Comparison of ENCODE assay signal across 31 mouse cellular contexts in genomic region chr16:74530531-74530930, GRCm38 (mm10).
DNase-seq lines count a peak whose midpoint lies in the region; ATAC-seq and TF ChIP-seq lines count a peak whose summit lies in the region.
"Had no signal": no experiment of that assay in that cellular context is flagged by ENCODE, and none has a peak within 500 bp of the region (broad histone marks: within the 10 kb centered on the region; RNA-seq: fewer than 3 reads in every experiment).

No protein-coding gene starts in this region.

- H3K9ac ChIP-seq in MEL (ENCODE audit: control insufficient read depth, low read depth, low read length, poor library complexity, severe bottlenecking): no peak overlapping the region
- no peak overlapping the region for H3K9ac ChIP-seq in intestine, embryonic 15.5 days
- H3K9ac ChIP-seq in kidney, embryonic 16.5 days (replicated peaks; ENCODE audit: low read length): no peak overlapping the region
- H3K9ac ChIP-seq: embryonic facial prominence, embryonic 13.5 days; forebrain, embryonic 12.5 days; heart, embryonic 15.5 days; limb, embryonic 15.5 days; liver, embryonic 13.5 days; neural tube, embryonic 12.5 days had no signal

- no peaks in the 10 kb centered on the region for H3K79me2 ChIP-seq in MEL (ENCODE audit: control insufficient read depth, insufficient read depth, low read length, poor library complexity)

- no peaks in the 10 kb centered on the region for H3K9me3 ChIP-seq in MEL (replicated peaks; ENCODE audit: insufficient read depth, low read length)
- H3K9me3 ChIP-seq in intestine, embryonic 15.5 days: no peaks in the 10 kb centered on the region
- no peaks in the 10 kb centered on the region for H3K9me3 ChIP-seq in kidney, embryonic 16.5 days (ENCODE audit: low read length)
- H3K9me3 ChIP-seq: embryonic facial prominence, embryonic 13.5 days; forebrain, embryonic 12.5 days; G1E; heart, embryonic 10.5 days; heart, embryonic 15.5 days; limb, embryonic 10.5 days; limb, embryonic 15.5 days; liver, embryonic 13.5 days; midbrain, embryonic 10.5 days; neural tube, embryonic 12.5 days had no signal

- H3K4me2 ChIP-seq in intestine, embryonic 15.5 days (replicated peaks): no peak overlapping the region
- H3K4me2 ChIP-seq in kidney, embryonic 16.5 days (replicated peaks; ENCODE audit: low read depth, low read length): no peak overlapping the region
- H3K4me2 ChIP-seq: embryonic facial prominence, embryonic 13.5 days; forebrain, embryonic 12.5 days; heart, embryonic 15.5 days; limb, embryonic 15.5 days; liver, embryonic 13.5 days; neural tube, embryonic 12.5 days had no signal

- DNase-seq in adrenal gland, postnatal 10 days: peak; percentile 5
- DNase-seq in adrenal gland, adult 18-20 months (ENCODE audit: low spot score in 2 of 2): no peak
- DNase-seq in MEL (ENCODE audit: low read depth, low spot score): peak; percentile 25
- peak; percentile 24 for DNase-seq in brain, adult 2 months (ENCODE audit: low read depth, low spot score)
- no peak for DNase-seq in left cerebral cortex, adult 18-20 months (ENCODE audit: low spot score in 2 of 2)
- DNase-seq: cerebellum, adult 18-20 months; cerebellum, postnatal 10 days; gastrocnemius, postnatal 14 days; heart, adult 11 months; kidney, adult 2 months; kidney, postnatal 4 days; liver, embryonic 13.5 days; lung, adult 18-20 months; lung, postnatal 10 days; thymus, postnatal 4 days had no signal

- no peak for TF ChIP-seq POLR2A in MEL (IDR thresholded peaks at IDR 0.05; ENCODE audit: control insufficient read depth in 1 of 2, insufficient read depth in 1 of 2, low read depth in 1 of 2, low read length in 2 of 2, poor library complexity in 1 of 2)

- no peaks in the 10 kb centered on the region; a peak in 1 of 4 replicates for H3K36me3 ChIP-seq in MEL (ENCODE audit: control insufficient read depth in 1 of 2, insufficient read depth in 2 of 2, low read length in 2 of 2)
- H3K36me3 ChIP-seq in intestine, embryonic 15.5 days: no peaks in the 10 kb centered on the region
- no peaks in the 10 kb centered on the region for H3K36me3 ChIP-seq in kidney, embryonic 16.5 days (ENCODE audit: insufficient read depth, low read length)
- H3K36me3 ChIP-seq: embryonic facial prominence, embryonic 13.5 days; forebrain, embryonic 12.5 days; G1E; heart, embryonic 10.5 days; heart, embryonic 15.5 days; limb, embryonic 10.5 days; limb, embryonic 15.5 days; liver, embryonic 13.5 days; midbrain, embryonic 10.5 days; neural tube, embryonic 12.5 days had no signal

- H3K4me3 ChIP-seq in MEL (ENCODE audit: control insufficient read depth in 1 of 2, insufficient read depth in 1 of 2, low read depth in 2 of 2, low read length in 2 of 2): no peak overlapping the region
- no peak overlapping the region for H3K4me3 ChIP-seq in intestine, embryonic 15.5 days (replicated peaks)
- no peak overlapping the region for H3K4me3 ChIP-seq in kidney, embryonic 16.5 days (ENCODE audit: low read length)
- H3K4me3 ChIP-seq: embryonic facial prominence, embryonic 13.5 days; erythroblast, embryonic 14.5 days; forebrain, embryonic 12.5 days; heart, embryonic 10.5 days; heart, embryonic 15.5 days; limb, embryonic 10.5 days; limb, embryonic 15.5 days; liver, embryonic 13.5 days; midbrain, embryonic 10.5 days; neural tube, embryonic 12.5 days had no signal

- TF ChIP-seq RAD21 in MEL (IDR thresholded peaks at IDR 0.05; ENCODE audit: low read depth, low read length): no peak

- H3K27me3 ChIP-seq in MEL (ENCODE audit: control insufficient read depth in 1 of 2, insufficient read depth in 2 of 2, low read length in 2 of 2): no peaks in the 10 kb centered on the region
- no peaks in the 10 kb centered on the region for H3K27me3 ChIP-seq in intestine, embryonic 15.5 days (replicated peaks)
- no peaks in the 10 kb centered on the region for H3K27me3 ChIP-seq in kidney, embryonic 16.5 days (ENCODE audit: insufficient read depth, low read length)
- H3K27me3 ChIP-seq: embryonic facial prominence, embryonic 13.5 days; forebrain, embryonic 12.5 days; heart, embryonic 15.5 days; limb, embryonic 15.5 days; liver, embryonic 13.5 days; neural tube, embryonic 12.5 days had no signal

- no peak overlapping the region for H3K27ac ChIP-seq in MEL (ENCODE audit: control insufficient read depth, low read depth, low read length)
- no peak overlapping the region for H3K27ac ChIP-seq in intestine, embryonic 15.5 days
- no peak overlapping the region for H3K27ac ChIP-seq in kidney, embryonic 16.5 days (ENCODE audit: low read length)
- H3K27ac ChIP-seq: embryonic facial prominence, embryonic 13.5 days; forebrain, embryonic 12.5 days; heart, embryonic 10.5 days; heart, embryonic 15.5 days; kidney, postnatal 0 days; limb, embryonic 10.5 days; limb, embryonic 15.5 days; liver, embryonic 13.5 days; midbrain, embryonic 10.5 days; neural tube, embryonic 12.5 days had no signal

- no peak for ATAC-seq in intestine, embryonic 15.5 days
- no peak for ATAC-seq in kidney, embryonic 16.5 days (ENCODE audit: low FRiP score, low TSS enrichment)
- ATAC-seq: activated CD4-positive, CD25-positive, alpha-beta regulatory T cell, adult 4 months; hindbrain, embryonic 16.5 days; midbrain, embryonic 16.5 days had no signal

- 0 out of 4 replicates have a peak, but pooled peaks of 1 of the 2 experiments have one; percentile 11 for TF ChIP-seq EP300 in MEL (IDR thresholded peaks at IDR 0.05; ENCODE audit: low read depth in 1 of 2, low read length in 2 of 2)

- peaks cover 2 to 6% of the 10 kb centered on the region in 2 experiments; a peak in 1 of 4 replicates for H3K4me1 ChIP-seq in MEL (ENCODE audit: control insufficient read depth in 1 of 2, insufficient read depth in 2 of 2, low read length in 2 of 2)
- H3K4me1 ChIP-seq in intestine, embryonic 15.5 days (replicated peaks): no peaks in the 10 kb centered on the region
- no peaks in the 10 kb centered on the region for H3K4me1 ChIP-seq in kidney, embryonic 16.5 days (ENCODE audit: insufficient read depth, low read length)
- H3K4me1 ChIP-seq: forebrain, embryonic 12.5 days; heart, embryonic 10.5 days; heart, embryonic 15.5 days; liver, embryonic 13.5 days; midbrain, embryonic 10.5 days; neural tube, embryonic 12.5 days had no signal

- WGBS in intestine, embryonic 15.5 days: 75% methylated on average over 2 of the region's 2 CpGs
- WGBS in kidney, embryonic 16.5 days: 63% methylated on average over 2 of the region's 2 CpGs

- no peak for TF ChIP-seq CTCF in MEL (IDR thresholded peaks at IDR 0.05 in 2 of 3, conservative IDR thresholded peaks at IDR 0.05 in 1 of 3; ENCODE audit: control insufficient read depth in 1 of 3, insufficient read depth in 1 of 3, low read depth in 2 of 3, low read length in 3 of 3, poor library complexity in 1 of 3, severe bottlenecking in 1 of 3)

TF ChIP-seq in MEL, 35 proteins besides CTCF, POLR2A, EP300 and RAD21:
- TF ChIP-seq MAFK (IDR thresholded peaks at IDR 0.05; ENCODE audit: borderline replicate concordance, low read depth, low read length) (peak; percentile 48; the same call in 1 of the 2 replicates), GABPA (IDR thresholded peaks at IDR 0.05; ENCODE audit: low read depth, low read length) (peak; percentile 36; the same call in 1 of the 2 replicates), ZNF384 (IDR thresholded peaks at IDR 0.05; ENCODE audit: low read depth, low read length) (no peak)
TF ChIP-seq in MEL: peak in this region for 2.

Comparison
In these comparisons a context has a peak if more than half of its experiments do, and no peak if none do; other contexts are left out.
1. DNase-seq: peak in adrenal gland, postnatal 10 days (single experiment), MEL (single experiment) and brain, adult 2 months (single experiment); none in adrenal gland, adult 18-20 months (0 of 2) and left cerebral cortex, adult 18-20 months (0 of 2).